Mouse (Mus musculus) gastrocnemius, adult 8-10 months (tissue): ENCODE measurements around the gene Bpifc. TPM values are rescaled to one million over a fixed set of nuclear protein-coding genes. Genes with fewer than 3 reads are reported as not detected.
"Not testable (repeated sequence)": the region's sequence is repeated elsewhere in the genome, so short reads cannot be mapped to it uniquely, and the experiment has no call there.

Source experiments
- DNase-seq, 2 experiments: peaks; one replicate each; pipeline ENCODE4 v3.0.0; 2022; ENCODE audit warnings: low spot score in 2 of 2
- total RNA-seq, 4 experiments: library from RNA; stranded (reverse); gene quantifications; 2 replicates each; pipeline ENCODE4 v1.2.4; 2022

Bpifc gene
- not detected for total RNA-seq

GRCm38 (mm10) chr10:86011781-86012180 is at the start of gene Bpifc:
Gene Bpifc, minus strand, starts transcription at chr10:86011895.
- no peak for DNase-seq

- DNase-seq, result no peak
Measured at GRCm38 (mm10) chr10:86060267-86060666, 48.6 kb upstream of the Bpifc start.

- no peak for DNase-seq
Measured at GRCm38 (mm10) chr10:86057712-86058111, 46.0 kb upstream of the Bpifc start.

GRCm38 (mm10) chr10:86057286-86057685 is 45.6 kb upstream of the Bpifc start:
- DNase-seq, result no peak

- DNase-seq, result no peak
Measured at GRCm38 (mm10) chr10:86056297-86056903, 44.7 kb upstream of the Bpifc start.

- DNase-seq, result no peak
Measured at GRCm38 (mm10) chr10:86052818-86053522, 41.3 kb upstream of the Bpifc start.

- no peak for DNase-seq
Measured at GRCm38 (mm10) chr10:86050522-86050921, 38.8 kb upstream of the Bpifc start.

- DNase-seq, result no peak
Measured at GRCm38 (mm10) chr10:86047786-86048185, 36.1 kb upstream of the Bpifc start.

- no peak for DNase-seq
Measured at GRCm38 (mm10) chr10:86046371-86046770, 34.7 kb upstream of the Bpifc start.

- no peak for DNase-seq
Measured at GRCm38 (mm10) chr10:86044066-86044465, 32.4 kb upstream of the Bpifc start.

GRCm38 (mm10) chr10:86043651-86044050 is 32.0 kb upstream of the Bpifc start:
- DNase-seq, result no peak

- no peak for DNase-seq
Measured at GRCm38 (mm10) chr10:86034007-86034728, 22.5 kb upstream of the Bpifc start.

- DNase-seq, result no peak
Measured at GRCm38 (mm10) chr10:86032517-86032916, 20.8 kb upstream of the Bpifc start.

GRCm38 (mm10) chr10:86030743-86031142 is 19.0 kb upstream of the Bpifc start:
- DNase-seq, result no peak

GRCm38 (mm10) chr10:86026807-86027206 is 15.1 kb upstream of the Bpifc start:
- not testable (repeated sequence) for DNase-seq

- DNase-seq, result no peak
Measured at GRCm38 (mm10) chr10:86026354-86026753, 14.7 kb upstream of the Bpifc start.

GRCm38 (mm10) chr10:86025906-86026305 is 14.2 kb upstream of the Bpifc start:
- no peak for DNase-seq

- no peak for DNase-seq
Measured at GRCm38 (mm10) chr10:86023149-86023548, 11.5 kb upstream of the Bpifc start.

GRCm38 (mm10) chr10:86022474-86022816 is 10.8 kb upstream of the Bpifc start:
- DNase-seq, result no peak

GRCm38 (mm10) chr10:86021749-86022473 is 10.2 kb upstream of the Bpifc start, which contains the start of gene Fbxo7:
Gene Fbxo7, plus strand, starts transcription at chr10:86021972.
- DNase-seq, result peak; percentile 69 to 79

- no peak for DNase-seq
Measured at GRCm38 (mm10) chr10:86021408-86021748, 9.7 kb upstream of the Bpifc start.

GRCm38 (mm10) chr10:86018813-86019212 is 7.1 kb upstream of the Bpifc start:
- DNase-seq, result no peak
